Mouse (Mus musculus) colon, adult 2 months (tissue): ENCODE results near the gene Hlf. TPM values are rescaled to one million over a fixed set of nuclear protein-coding genes. Genes with fewer than 3 reads are reported as not detected.

Experiments used
- polyA plus RNA-seq: library from polyadenylated mRNA; depleted of rRNA; stranded (reverse); fragments of >200 nt; gene quantifications from 2 replicates; pipeline ENCODE4 v1.2.3, GENCODE M21; 2012; rRNA removed

Hlf gene
- 2.8 and 3.6 TPM in 2 replicates for polyA plus RNA-seq

DNA sequence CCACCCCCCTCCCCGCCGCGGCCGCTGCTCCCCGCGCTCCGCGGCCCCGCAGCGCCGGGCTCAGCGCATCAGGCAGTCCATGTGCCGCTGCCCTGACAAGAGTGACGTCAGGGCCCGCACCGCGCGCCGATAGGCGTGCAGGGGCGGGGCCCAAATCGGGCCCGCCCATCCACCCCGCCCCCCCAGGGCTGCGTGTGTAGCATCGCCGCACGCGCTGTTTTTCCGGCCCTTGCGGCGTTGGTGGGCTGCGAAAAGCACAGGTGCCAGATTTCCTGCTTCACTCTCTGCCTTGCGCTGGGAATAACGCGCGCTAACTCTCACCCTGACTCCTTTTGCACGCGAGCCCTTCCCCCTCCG is at the start of gene Hlf:
TSS of gene Hlf (minus strand) at position 79 of the 357 bp plus-strand sequence.

Other genes starting within 250 kb of the Hlf start
- 0.65 and 1.1 TPM in 2 replicates for gene Gm45716, start 203.2 kb downstream of the Hlf start, polyA plus RNA-seq
- 17.0 and 20.6 TPM in 2 replicates for gene Mmd, start 141.4 kb downstream of the Hlf start, polyA plus RNA-seq
- gene Stxbp4, start 247.2 kb upstream of the Hlf start, polyA plus RNA-seq: 0.68 and 1.0 TPM in 2 replicates
- gene Cox11, start 247.3 kb upstream of the Hlf start, polyA plus RNA-seq: 22.3 and 27.8 TPM in 2 replicates